Mouse (Mus musculus): ENCODE measurements around the gene Foxp1.

- TF ChIP-seq CTCF (IDR thresholded peaks at IDR 0.05; ENCODE audit: borderline replicate concordance, control insufficient read depth, extremely low read depth, insufficient read depth, low read length, poor library complexity) (no peak), POLR2A (IDR thresholded peaks at IDR 0.05; ENCODE audit: control insufficient read depth, extremely low read depth, insufficient read depth, low read length, poor library complexity) (no peak)
Observed at GRCm38 (mm10) chr6:98996822-98997221, 525.7 kb downstream of the Foxp1 start.
